Mouse (Mus musculus): Measurements from ENCODE around the gene Rpp14. TPM values are rescaled to one million over a fixed set of nuclear protein-coding genes. Genes with fewer than 3 reads are reported as not detected.

Gene Rpp14
- total RNA-seq, 4 experiments from 2014 or later: 26.2 to 33.3 (median 28.2) TPM

GRCm38 (mm10) chr14:8059938-8060337 is 20.2 kb upstream of the Rpp14 start:
- DNase-seq (ENCODE audit: low spot score): no peak

- no peak for DNase-seq (ENCODE audit: low spot score)
Observed at GRCm38 (mm10) chr14:8062076-8062475, 18.1 kb upstream of the Rpp14 start.

- DNase-seq (ENCODE audit: low spot score): no peak
Observed at GRCm38 (mm10) chr14:8062537-8063301, 17.4 kb upstream of the Rpp14 start.

GRCm38 (mm10) chr14:8063835-8064785 is 16.1 kb upstream of the Rpp14 start:
- DNase-seq (ENCODE audit: low spot score): no peak

- DNase-seq (ENCODE audit: low spot score): no peak
Observed at GRCm38 (mm10) chr14:8080718-8081117, 551 bp downstream of the Rpp14 start.

GRCm38 (mm10) chr14:8082949-8083348 is 2.8 kb downstream of the Rpp14 start:
- DNase-seq (ENCODE audit: low spot score): no peak

GRCm38 (mm10) chr14:8089016-8089415 is 8.8 kb downstream of the Rpp14 start:
- no peak for DNase-seq (ENCODE audit: low spot score)

- peak; percentile 73 for DNase-seq (ENCODE audit: low spot score)
Observed at GRCm38 (mm10) chr14:8092573-8092972, 12.4 kb downstream of the Rpp14 start.

- no peak for DNase-seq (ENCODE audit: low spot score)
Observed at GRCm38 (mm10) chr14:8093427-8093826, 13.3 kb downstream of the Rpp14 start.

- no peak for DNase-seq (ENCODE audit: low spot score)
Observed at GRCm38 (mm10) chr14:8094931-8095561, 14.9 kb downstream of the Rpp14 start.

GRCm38 (mm10) chr14:8095562-8095950 is 15.4 kb downstream of the Rpp14 start:
- peak; percentile 82 for DNase-seq (ENCODE audit: low spot score)

GRCm38 (mm10) chr14:8097978-8098686 is 18.0 kb downstream of the Rpp14 start, which contains the start of gene Pxk:
Pxk (plus strand) TSS chr14:8098211.
- peak; percentile 94 for DNase-seq (ENCODE audit: low spot score)

- DNase-seq (ENCODE audit: low spot score): no peak
Observed at GRCm38 (mm10) chr14:8098687-8098995, 18.5 kb downstream of the Rpp14 start.

- DNase-seq (ENCODE audit: low spot score): peak; percentile 44
Observed at GRCm38 (mm10) chr14:8099561-8100021, 19.4 kb downstream of the Rpp14 start.

GRCm38 (mm10) chr14:8101886-8102285 is 21.7 kb downstream of the Rpp14 start:
- no peak for DNase-seq (ENCODE audit: low spot score)

- no peak for DNase-seq (ENCODE audit: low spot score)
Observed at GRCm38 (mm10) chr14:8102676-8103075, 22.5 kb downstream of the Rpp14 start.

GRCm38 (mm10) chr14:8108047-8108446 is 27.9 kb downstream of the Rpp14 start:
- no peak for DNase-seq (ENCODE audit: low spot score)

GRCm38 (mm10) chr14:8108976-8109375 is 28.8 kb downstream of the Rpp14 start:
- DNase-seq (ENCODE audit: low spot score): no peak

GRCm38 (mm10) chr14:8111545-8111944 is 31.4 kb downstream of the Rpp14 start:
- no peak for DNase-seq (ENCODE audit: low spot score)

- DNase-seq (ENCODE audit: low spot score): no peak
Observed at GRCm38 (mm10) chr14:8112036-8112435, 31.9 kb downstream of the Rpp14 start.

- DNase-seq (ENCODE audit: low spot score): no peak
Observed at GRCm38 (mm10) chr14:8113616-8114015, 33.4 kb downstream of the Rpp14 start.
